Mouse (Mus musculus): ENCODE measurements around the gene Dnph1. TPM values are rescaled to one million over a fixed set of nuclear protein-coding genes. Genes with fewer than 3 reads are reported as not detected.
A peak's percentile ranks its signal among the peaks of the same experiment; 100 is the strongest.

Gene Dnph1
- total RNA-seq, 2 experiments from 2014 or later: 4.8 to 6.3 TPM

DNA sequence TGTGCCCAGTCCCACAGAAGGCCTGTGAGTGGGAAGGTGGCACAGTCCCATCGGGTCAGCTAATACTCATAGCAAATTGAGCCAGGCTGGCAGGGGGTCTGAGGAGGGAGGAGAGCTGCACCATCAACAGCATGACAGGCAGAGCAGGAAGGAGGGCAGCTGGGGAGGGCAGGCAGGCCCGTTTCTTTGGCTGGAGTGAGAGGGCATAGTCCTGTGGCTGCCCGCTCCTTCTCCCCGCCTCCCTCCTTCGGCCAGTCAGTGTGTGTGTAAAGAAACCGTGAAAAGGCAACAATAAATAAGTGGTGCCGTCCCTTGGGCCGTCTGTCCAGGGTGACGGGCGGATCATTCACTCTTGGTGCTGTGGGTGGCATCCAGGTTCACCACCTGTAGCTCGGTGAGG lies 52.2 kb downstream of the Dnph1 start:
- intact Hi-C loops (cut with DNase I; ENCODE audit: low total_unique reads): no loop called here
- DNase-seq: no peak

DNA sequence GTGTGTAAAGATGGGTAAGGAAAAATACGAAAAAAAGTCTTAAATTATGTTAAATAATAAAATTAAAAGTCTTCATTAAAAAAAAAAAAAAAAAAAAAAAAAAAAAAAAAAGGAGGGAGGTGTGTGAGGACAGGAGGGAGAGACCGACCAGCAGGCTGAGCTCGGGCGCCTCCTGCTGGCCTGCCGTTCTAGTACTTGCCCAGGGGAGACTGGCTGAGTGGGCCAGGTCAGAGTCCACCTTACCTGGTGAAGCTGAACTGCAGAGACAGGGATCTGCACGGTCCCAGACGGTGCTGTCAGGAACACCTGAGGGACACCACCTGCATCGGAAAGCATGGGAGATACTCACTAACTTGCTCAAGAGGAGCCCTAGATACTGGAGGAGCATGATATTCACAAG lies 52.7 kb downstream of the Dnph1 start:
- intact Hi-C loops (cut with DNase I; ENCODE audit: low total_unique reads): no loop called here
- DNase-seq: peak; percentile 53

Other genes starting within 250 kb of the Dnph1 start
- 10 to 100 TPM; 14.5 to 15.1 TPM for gene Polr1c, start 248.7 kb upstream of the Dnph1 start, total RNA-seq (2021)
- gene Yipf3, start 248.6 kb upstream of the Dnph1 start, total RNA-seq (2021): 10 to 100 TPM; 59.0 to 62.2 TPM
- gene Lrrc73, start 243.2 kb upstream of the Dnph1 start, total RNA-seq (2021): under 1 TPM; 0.29 to 0.84 TPM
- gene Tjap1, start 213.7 kb upstream of the Dnph1 start, total RNA-seq (2021): 10 to 100 TPM; 34.9 to 42.0 TPM
- gene Dlk2, start 199.3 kb upstream of the Dnph1 start, total RNA-seq (2021): under 1 TPM; 0.35 to 0.59 TPM
- 1 to 10 TPM; 2.3 to 2.8 TPM for gene Abcc10, start 168.4 kb upstream of the Dnph1 start, total RNA-seq (2021)
- gene Zfp318, start 113.0 kb upstream of the Dnph1 start, total RNA-seq (2021): 10 to 100 TPM; 12.8 to 13.6 TPM
- 1 to 10 TPM in 1 of 2 experiments, under 1 TPM in 1; 0.78 to 1.7 TPM for gene Crip3, start 67.8 kb upstream of the Dnph1 start, total RNA-seq (2021)
- not detected for gene Slc22a7, start 58.3 kb upstream of the Dnph1 start, total RNA-seq (2021)
- 1 to 10 TPM; 3.3 to 4.6 TPM for gene Ttbk1, start 9.0 kb upstream of the Dnph1 start, total RNA-seq (2021)
- gene Cul9, start 49.7 kb downstream of the Dnph1 start, total RNA-seq (2021): 10 to 100 TPM in 1 of 2 experiments, 1 to 10 TPM in 1; 9.5 to 11.9 TPM
- 10 to 100 TPM; 48.7 to 66.2 TPM for gene Srf, start 59.5 kb downstream of the Dnph1 start, total RNA-seq (2021)
- gene Ptk7, start 132.8 kb downstream of the Dnph1 start, total RNA-seq (2021): 1 to 10 TPM; 5.8 to 7.2 TPM
- gene Klc4, start 149.3 kb downstream of the Dnph1 start, total RNA-seq (2021): 10 to 100 TPM; 13.7 to 14.9 TPM
- 100 to 1,000 TPM; 102 to 107 TPM for gene Mrpl2, start 149.5 kb downstream of the Dnph1 start, total RNA-seq (2021)
- 10 to 100 TPM; 20.1 to 25.5 TPM for gene Cul7, start 153.6 kb downstream of the Dnph1 start, total RNA-seq (2021)
- 10 to 100 TPM in 1 of 2 experiments, 1 to 10 TPM in 1; 9.5 to 11.8 TPM for gene Rrp36, start 177.6 kb downstream of the Dnph1 start, total RNA-seq (2021)
- gene Mea1, start 182.1 kb downstream of the Dnph1 start, total RNA-seq (2021): 10 to 100 TPM; 46.2 to 57.6 TPM
- gene Klhdc3, start 184.2 kb downstream of the Dnph1 start, total RNA-seq (2021): 100 to 1,000 TPM; 150 to 154 TPM
- 10 to 100 TPM; 26.9 to 29.1 TPM for gene Ppp2r5d, start 208.4 kb downstream of the Dnph1 start, total RNA-seq (2021)
- 10 to 100 TPM; 10.1 to 11.2 TPM for gene Pex6, start 214.8 kb downstream of the Dnph1 start, total RNA-seq (2021)
- under 1 TPM; 0.41 to 0.75 TPM for gene Gnmt, start 232.5 kb downstream of the Dnph1 start, total RNA-seq (2021)